Mouse (Mus musculus): ENCODE data around the gene Eid2b. TPM values are rescaled to one million over a fixed set of nuclear protein-coding genes. Genes with fewer than 3 reads are reported as not detected.

The Eid2b gene
- polyA plus RNA-seq, 1 experiment from 2014 or later, result 15.6 TPM

DNA sequence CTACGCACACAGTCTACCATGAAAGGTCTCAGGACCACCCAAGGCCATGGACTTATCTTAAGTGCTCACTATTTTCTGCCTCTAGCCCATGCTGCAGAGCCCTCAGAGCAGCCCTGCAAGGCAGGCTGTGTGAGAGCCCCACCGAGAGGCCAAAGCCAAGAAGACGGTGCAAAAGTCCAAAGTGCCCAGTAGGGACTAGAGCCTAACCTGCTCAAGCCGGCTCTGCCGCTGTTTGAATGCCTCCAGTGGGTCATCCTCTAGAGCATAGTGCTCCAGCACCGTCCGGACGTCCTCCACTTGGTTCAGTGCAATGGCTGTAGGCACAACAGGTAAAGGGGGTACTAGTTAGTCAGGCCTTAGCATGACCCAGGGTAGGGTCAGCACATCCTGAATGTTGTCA, 28.7 kb downstream of the Eid2b start:
- Histone ChIP-seq H3K27ac (no peak overlapping the region), H3K4me1 (replicated peaks; ENCODE audit: insufficient read depth, low read length) (peaks cover 6% of the 10 kb centered on the region), H3K4me3 (replicated peaks; ENCODE audit: low read depth, low read length) (no peak overlapping the region), H3K9me3 (replicated peaks; ENCODE audit: low read length) (no peaks in the 10 kb centered on the region), H3K9ac (ENCODE audit: low read depth, low read length) (no peak overlapping the region), H3K4me2 (ENCODE audit: low read length) (no peak overlapping the region), H3K36me3 (ENCODE audit: insufficient read depth, low read length) (peaks cover 37% of the 10 kb centered on the region), H3K27me3 (ENCODE audit: insufficient read depth, low read length) (peaks cover 5% of the 10 kb centered on the region)
- ATAC-seq (replicated peaks; ENCODE audit: low FRiP score, low read depth), result peak; percentile 58; the same call in 1 of the 2 replicates
- WGBS, result 93% methylated on average over 8 of the region's 8 CpGs
- DNase-seq (ENCODE audit: low spot score), result no peak
- TF ChIP-seq CTCF (IDR thresholded peaks at IDR 0.05; ENCODE audit: low read depth), result no peak

DNA sequence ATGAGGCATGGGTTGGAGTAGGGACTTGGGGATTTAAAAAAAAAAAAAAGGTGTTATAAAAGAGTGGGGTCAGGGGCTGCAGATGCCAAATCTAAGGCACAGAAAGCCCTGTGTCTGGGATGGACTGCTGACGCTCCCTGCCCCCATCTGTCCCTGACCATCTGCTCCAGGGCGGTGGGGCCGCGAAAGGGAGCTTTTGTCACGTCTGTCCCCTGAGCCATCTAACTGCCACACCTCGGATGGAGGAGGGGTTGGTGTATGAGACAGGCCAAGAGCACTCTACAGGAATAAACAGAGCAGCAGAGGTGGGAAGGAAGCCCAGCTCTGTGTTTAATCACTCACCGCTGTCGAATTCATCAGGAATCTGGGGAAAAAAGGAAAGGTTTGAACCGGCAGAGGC, 32.2 kb downstream of the Eid2b start:
- no peak overlapping the region for H3K4me2 ChIP-seq (ENCODE audit: low read length)
- ATAC-seq (replicated peaks; ENCODE audit: low FRiP score, low read depth), result no peak
- H3K36me3 ChIP-seq (ENCODE audit: insufficient read depth, low read length), result peaks cover 37% of the 10 kb centered on the region
- H3K9me3 ChIP-seq (replicated peaks; ENCODE audit: low read length), result no peaks in the 10 kb centered on the region
- H3K27ac ChIP-seq, result no peak overlapping the region
- H3K4me1 ChIP-seq (replicated peaks; ENCODE audit: insufficient read depth, low read length), result peaks cover 6% of the 10 kb centered on the region
- H3K4me3 ChIP-seq (replicated peaks; ENCODE audit: low read depth, low read length), result no peak overlapping the region
- DNase-seq (ENCODE audit: low spot score), result no peak
- H3K27me3 ChIP-seq (ENCODE audit: insufficient read depth, low read length), result no peaks in the 10 kb centered on the region
- WGBS, result 43% methylated on average over 9 of the region's 9 CpGs
- no peak overlapping the region for H3K9ac ChIP-seq (ENCODE audit: low read depth, low read length)
- TF ChIP-seq CTCF (IDR thresholded peaks at IDR 0.05; ENCODE audit: low read depth), result no peak

DNA sequence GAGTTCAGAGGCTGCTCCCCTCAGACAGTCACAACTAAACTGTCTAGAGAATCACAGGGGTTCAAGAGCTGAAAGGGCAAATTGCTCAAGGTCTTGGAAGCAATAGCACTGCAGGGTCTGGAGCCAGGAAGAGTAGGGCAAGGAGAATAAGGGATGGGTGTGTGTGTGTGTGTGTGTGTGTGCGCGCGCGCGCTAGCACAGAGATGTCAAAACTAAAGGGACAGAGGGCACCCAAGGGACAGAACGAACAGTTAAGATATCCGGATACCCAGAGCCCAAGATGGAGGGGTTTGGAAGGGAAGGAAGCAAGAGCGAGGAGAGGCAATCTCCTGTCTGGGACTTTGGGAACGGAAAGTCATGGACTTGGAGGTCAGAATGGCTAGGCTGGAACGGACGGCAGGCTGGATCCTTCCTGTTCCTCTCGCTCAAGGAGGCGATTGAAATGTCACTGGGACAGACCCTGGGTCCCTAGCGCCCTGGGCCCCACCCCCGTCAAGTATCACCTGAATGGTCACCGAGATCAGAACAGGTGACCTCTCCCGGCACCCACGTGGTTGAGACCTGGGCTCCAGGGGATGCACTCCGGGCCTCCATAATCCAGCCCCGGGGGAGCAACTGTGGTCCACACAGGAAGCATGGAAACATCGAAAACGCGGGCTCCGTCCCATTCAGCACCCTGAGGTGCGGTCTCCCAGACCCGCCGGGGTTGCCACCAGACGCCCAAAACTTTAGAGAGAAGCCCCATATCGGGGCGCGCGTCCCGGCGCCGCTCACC, 33.8 kb downstream of the Eid2b start:
- peak; percentile 22 for DNase-seq (ENCODE audit: low spot score)
- peak overlapping the region; percentile 26 for H3K27ac ChIP-seq
- peak overlapping the region; percentile 79 for H3K9ac ChIP-seq (ENCODE audit: low read depth, low read length)
- peaks cover 38% of the 10 kb centered on the region for H3K36me3 ChIP-seq (ENCODE audit: insufficient read depth, low read length)
- H3K4me1 ChIP-seq (replicated peaks; ENCODE audit: insufficient read depth, low read length), result peaks cover 6% of the 10 kb centered on the region
- peak overlapping the region; percentile 66 for H3K4me3 ChIP-seq (replicated peaks; ENCODE audit: low read depth, low read length)
- H3K4me2 ChIP-seq (ENCODE audit: low read length), result peak overlapping the region; percentile 92
- H3K27me3 ChIP-seq (ENCODE audit: insufficient read depth, low read length), result no peaks in the 10 kb centered on the region
- WGBS, result 3% methylated on average over 35 of the region's 35 CpGs
- H3K9me3 ChIP-seq (replicated peaks; ENCODE audit: low read length), result no peaks in the 10 kb centered on the region
- peak; percentile 67 for ATAC-seq (replicated peaks; ENCODE audit: low FRiP score, low read depth)
- no peak for TF ChIP-seq CTCF (IDR thresholded peaks at IDR 0.05; ENCODE audit: low read depth)

DNA sequence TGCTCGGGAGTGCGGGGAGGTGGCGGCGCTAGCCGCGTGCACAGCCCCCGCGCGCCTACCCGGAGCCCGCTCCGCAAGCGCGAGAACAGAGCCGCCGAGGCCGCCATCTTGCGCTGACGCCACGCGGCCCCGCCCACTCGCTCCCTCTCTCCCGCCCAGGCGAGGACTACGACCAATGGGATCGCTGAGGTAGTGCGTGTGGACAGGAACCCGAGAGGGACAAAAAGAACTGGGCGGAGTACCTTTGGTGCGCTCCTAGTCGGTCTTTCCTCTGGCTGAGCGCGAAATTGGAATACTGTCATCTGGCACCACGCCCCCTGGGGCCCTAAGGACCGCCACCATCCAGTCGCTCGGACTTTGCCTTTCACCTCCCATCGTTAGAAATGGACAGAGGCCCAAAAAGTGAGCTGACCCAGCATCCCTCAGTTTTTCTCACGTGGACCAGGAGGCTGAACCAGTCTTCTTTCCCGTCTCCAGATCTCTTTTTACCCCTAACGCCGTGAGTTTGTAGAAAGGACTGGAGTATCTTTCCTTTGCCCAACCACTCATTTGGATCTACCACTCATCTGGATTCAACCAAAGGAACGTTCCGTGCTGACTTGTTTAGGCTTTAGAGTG, 34.5 kb downstream of the Eid2b start, which contains the start of gene Timm50:
Timm50 (minus strand) TSS at position 147 of the 618 bp plus-strand sequence.
- H3K27ac ChIP-seq, result peak within 1 kb of the TSS; percentile 26
- peak within 1 kb of the TSS; percentile 66 for H3K4me3 ChIP-seq (replicated peaks; ENCODE audit: low read depth, low read length)
- H3K9me3 ChIP-seq (replicated peaks; ENCODE audit: low read length), result no peaks in the 10 kb centered on the region
- H3K27me3 ChIP-seq (ENCODE audit: insufficient read depth, low read length), result no peaks in the 10 kb centered on the region
- H3K4me1 ChIP-seq (replicated peaks; ENCODE audit: insufficient read depth, low read length), result peaks cover 6% of the 10 kb centered on the region
- H3K36me3 ChIP-seq (ENCODE audit: insufficient read depth, low read length), result peaks cover 38% of the 10 kb centered on the region
- H3K4me2 ChIP-seq (ENCODE audit: low read length), result peak within 1 kb of the TSS; percentile 92
- TF ChIP-seq CTCF (IDR thresholded peaks at IDR 0.05; ENCODE audit: low read depth), result peak; percentile 29; the same call in 1 of the 2 replicates
- DNase-seq (ENCODE audit: low spot score), result peak; percentile 99
- peak within 1 kb of the TSS; percentile 79 for H3K9ac ChIP-seq (ENCODE audit: low read depth, low read length)
- WGBS, result 0% methylated on average over 45 of the region's 45 CpGs
- peak; percentile 97 for ATAC-seq (replicated peaks; ENCODE audit: low FRiP score, low read depth)

DNA sequence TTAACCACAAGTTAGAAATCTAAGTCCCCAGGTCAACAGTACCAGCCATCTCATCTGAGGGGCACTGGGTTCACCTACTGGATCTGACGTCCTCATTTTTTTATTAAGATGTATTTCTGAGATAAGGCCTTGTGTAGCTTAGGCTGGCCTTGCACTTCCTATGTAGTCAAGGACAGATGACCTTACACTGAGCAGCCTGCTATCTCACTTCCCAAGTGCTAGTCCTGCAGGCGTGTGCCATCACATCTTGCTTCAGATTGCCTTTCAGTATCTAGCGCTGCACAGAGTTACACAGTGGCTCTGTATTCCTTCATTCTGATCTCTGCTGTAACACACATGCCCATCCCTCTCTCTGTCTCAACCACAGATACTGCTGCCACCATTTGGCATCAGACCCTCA, 40.5 kb downstream of the Eid2b start:
- 85% methylated on average over 3 of the region's 3 CpGs for WGBS
- ATAC-seq (replicated peaks; ENCODE audit: low FRiP score, low read depth) (no peak), DNase-seq (ENCODE audit: low spot score) (no peak)
- Histone ChIP-seq H3K27me3 (ENCODE audit: insufficient read depth, low read length) (no peaks in the 10 kb centered on the region), H3K27ac (no peak overlapping the region), H3K36me3 (ENCODE audit: insufficient read depth, low read length) (peaks cover 74% of the 10 kb centered on the region), H3K4me2 (ENCODE audit: low read length) (no peak overlapping the region), H3K4me3 (replicated peaks; ENCODE audit: low read depth, low read length) (no peak overlapping the region), H3K4me1 (replicated peaks; ENCODE audit: insufficient read depth, low read length) (no peaks in the 10 kb centered on the region), H3K9ac (ENCODE audit: low read depth, low read length) (no peak overlapping the region), H3K9me3 (replicated peaks; ENCODE audit: low read length) (no peaks in the 10 kb centered on the region)
- no peak for TF ChIP-seq CTCF (IDR thresholded peaks at IDR 0.05; ENCODE audit: low read depth)

DNA sequence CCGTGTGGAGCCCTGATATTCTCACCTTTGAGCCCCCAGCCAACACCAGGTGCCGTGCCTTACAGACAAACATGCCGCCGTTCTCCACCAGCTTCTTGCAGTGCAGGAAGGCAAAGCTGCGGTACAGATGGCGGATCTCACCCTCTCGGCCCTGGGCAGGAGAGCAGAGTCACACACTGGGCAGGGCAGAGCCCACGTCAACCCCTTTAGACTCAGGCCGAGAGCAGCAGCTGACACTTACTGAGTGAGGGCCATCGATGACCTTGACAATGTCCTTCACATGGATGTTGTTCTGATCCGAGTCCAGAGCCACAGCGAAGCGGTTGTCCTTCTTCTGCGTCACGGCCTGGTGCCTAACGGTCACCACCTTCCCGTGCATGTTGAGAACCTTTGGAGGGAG, 41.2 kb downstream of the Eid2b start:
- no peaks in the 10 kb centered on the region for H3K4me1 ChIP-seq (replicated peaks; ENCODE audit: insufficient read depth, low read length)
- no peak overlapping the region for H3K27ac ChIP-seq
- no peak overlapping the region for H3K4me2 ChIP-seq (ENCODE audit: low read length)
- H3K36me3 ChIP-seq (ENCODE audit: insufficient read depth, low read length), result peaks cover 80% of the 10 kb centered on the region
- no peak for ATAC-seq (replicated peaks; ENCODE audit: low FRiP score, low read depth)
- TF ChIP-seq CTCF (IDR thresholded peaks at IDR 0.05; ENCODE audit: low read depth), result no peak
- H3K4me3 ChIP-seq (replicated peaks; ENCODE audit: low read depth, low read length), result no peak overlapping the region
- no peaks in the 10 kb centered on the region for H3K27me3 ChIP-seq (ENCODE audit: insufficient read depth, low read length)
- no peak overlapping the region for H3K9ac ChIP-seq (ENCODE audit: low read depth, low read length)
- no peak for DNase-seq (ENCODE audit: low spot score)
- no peaks in the 10 kb centered on the region for H3K9me3 ChIP-seq (replicated peaks; ENCODE audit: low read length)
- WGBS, result 92% methylated on average over 17 of the region's 17 CpGs
